Mouse (Mus musculus) MEL (cell line): ENCODE measurements around the gene Slc10a4.

Experiments used
- CTCF ChIP-seq, 3 experiments: IDR thresholded peaks in 2 of 3; conservative IDR thresholded peaks in 1 of 3; 2 replicates each; pipeline ENCODE4 v1.5.1; 2011 to 2012; ENCODE audit warnings: low read length in 3 of 3, low read depth in 2 of 3, mild to moderate bottlenecking in 2 of 3, improper control_type of control experiment in 1 of 3, inconsistent platforms in 1 of 3, mixed read lengths in 1 of 3, moderate library complexity in 1 of 3; ENCODE audit not compliant: control insufficient read depth in 1 of 3, insufficient read depth in 1 of 3, poor library complexity in 1 of 3, severe bottlenecking in 1 of 3
- EP300 ChIP-seq, 2 experiments: IDR thresholded peaks; 2 replicates each; pipeline ENCODE4 v1.6.1; 2011; ENCODE audit warnings: improper control_type of control experiment in 2 of 2, low read length in 2 of 2, low read depth in 1 of 2, mild to moderate bottlenecking in 1 of 2
- KAT2A ChIP-seq: conservative IDR thresholded peaks from 2 replicates; pipeline ENCODE4 v1.6.1; 2012; ENCODE audit warnings: low read depth, low read length, improper control_type of control experiment, inconsistent platforms
- MAFK ChIP-seq: IDR thresholded peaks from 2 replicates; pipeline ENCODE4 v1.6.1; 2011; ENCODE audit warnings: low read depth, mild to moderate bottlenecking, low read length, improper control_type of control experiment, borderline replicate concordance
- MAX ChIP-seq: IDR thresholded peaks from 2 replicates; pipeline ENCODE4 v1.6.1; 2011; ENCODE audit warnings: low read length, improper control_type of control experiment
- POLR2A ChIP-seq, 2 experiments: IDR thresholded peaks; 2 replicates each; pipeline ENCODE4 v1.6.1; 2011 to 2012; ENCODE audit warnings: low read length in 2 of 2, mild to moderate bottlenecking in 2 of 2, control low read depth in 1 of 2, improper control_type of control experiment in 1 of 2, low read depth in 1 of 2, moderate library complexity in 1 of 2; ENCODE audit not compliant: control insufficient read depth in 1 of 2, insufficient read depth in 1 of 2, poor library complexity in 1 of 2
- UBTF ChIP-seq: IDR thresholded peaks from 2 replicates; pipeline ENCODE4 v1.6.1; 2012; ENCODE audit warnings: low read depth, mild to moderate bottlenecking, inconsistent platforms, low read length, improper control_type of control experiment, moderate library complexity, borderline replicate concordance; ENCODE audit not compliant: insufficient read depth
- ZKSCAN1 ChIP-seq: IDR thresholded peaks from 2 replicates; pipeline ENCODE4 v1.6.1; 2012; ENCODE audit warnings: low read depth, mild to moderate bottlenecking, inconsistent platforms, low read length, improper control_type of control experiment, moderate library complexity

DNA sequence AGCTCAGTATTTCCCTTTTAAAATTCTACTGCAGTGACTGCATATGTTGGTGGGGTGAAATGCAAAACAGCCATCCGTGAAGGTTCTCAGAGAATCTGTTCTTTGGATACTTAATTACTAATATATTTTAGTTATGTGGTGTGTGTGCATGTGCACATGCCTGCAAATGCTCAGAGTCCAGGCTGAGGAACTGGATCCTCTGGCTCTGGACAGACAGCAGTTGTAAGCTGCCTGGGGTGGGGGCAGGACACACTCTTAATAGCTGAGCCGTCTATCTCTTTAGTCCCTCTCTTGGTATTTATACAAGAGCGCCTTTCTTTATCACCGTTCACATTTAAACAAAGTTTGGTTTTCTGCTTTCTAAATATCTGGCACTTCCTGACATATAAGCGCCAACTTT lies 50.3 kb downstream of the Slc10a4 start:
- TF ChIP-seq UBTF, result no peak
- TF ChIP-seq EP300 (IDR thresholded peaks at IDR 0.05; ENCODE audit: low read depth in 1 of 2, low read length in 2 of 2), result no peak
- TF ChIP-seq CTCF (IDR thresholded peaks at IDR 0.05 in 2 of 3, conservative IDR thresholded peaks at IDR 0.05 in 1 of 3; ENCODE audit: control insufficient read depth in 1 of 3, insufficient read depth in 1 of 3, low read depth in 2 of 3, low read length in 3 of 3, poor library complexity in 1 of 3, severe bottlenecking in 1 of 3), result no peak
- no peak for TF ChIP-seq MAX
- no peak for TF ChIP-seq MAFK
- TF ChIP-seq POLR2A (IDR thresholded peaks at IDR 0.05; ENCODE audit: control insufficient read depth in 1 of 2, insufficient read depth in 1 of 2, low read depth in 1 of 2, low read length in 2 of 2, poor library complexity in 1 of 2), result no peak
- no peak for TF ChIP-seq ZKSCAN1
- TF ChIP-seq KAT2A, result no peak
